Mouse (Mus musculus) forebrain, postnatal 0 days (tissue): ENCODE measurements around the gene Olfr485. TPM values are rescaled to one million over a fixed set of nuclear protein-coding genes. Genes with fewer than 3 reads are reported as not detected.

ENCODE experiments used
- ATAC-seq: fragments of 200-750 bp; cut with Nextera tagmentation; 2 replicates; pipeline ENCODE4 v1.8.0; 2017; ENCODE audit warnings: mild to moderate bottlenecking, moderate library complexity
- DNase-seq: peaks from one replicate; pipeline ENCODE4 v3.0.0-alpha.2; 2015
- H3K27ac ChIP-seq: fragments of 300-500 bp; sonication (generic); 2 replicates; pipeline ENCODE4 v1.5.1; 2014; ENCODE audit warnings: low read depth, mild to moderate bottlenecking, antibody characterized with exemption, low read length, moderate library complexity, mixed read lengths
- H3K27me3 ChIP-seq: fragments of 300-500 bp; sonication (generic); 2 replicates; pipeline ENCODE4 v1.6.1; 2014; ENCODE audit warnings: mild to moderate bottlenecking, low read length, mixed read lengths; ENCODE audit not compliant: insufficient read depth
- H3K36me3 ChIP-seq: fragments of 300-500 bp; sonication (generic); 2 replicates; pipeline ENCODE4 v1.6.1; 2014; ENCODE audit warnings: mild to moderate bottlenecking, moderate library complexity; ENCODE audit not compliant: insufficient read depth
- H3K4me1 ChIP-seq: fragments of 300-500 bp; sonication (generic); 2 replicates; pipeline ENCODE4 v1.6.1; 2014; ENCODE audit warnings: antibody characterized with exemption; ENCODE audit not compliant: insufficient read depth
- H3K4me2 ChIP-seq: fragments of 300-500 bp; sonication (generic); 2 replicates; pipeline ENCODE4 v1.6.1; 2014; ENCODE audit warnings: low read depth, mild to moderate bottlenecking, moderate library complexity
- H3K4me3 ChIP-seq: fragments of 300-500 bp; sonication (generic); 2 replicates; pipeline ENCODE4 v1.5.1; 2014; ENCODE audit warnings: low read depth, low read length, mixed read lengths
- H3K9ac ChIP-seq: fragments of 300-500 bp; sonication (generic); 2 replicates; pipeline ENCODE4 v1.6.1; 2014; ENCODE audit warnings: mild to moderate bottlenecking
- H3K9me3 ChIP-seq: fragments of 300-500 bp; sonication (generic); 2 replicates; pipeline ENCODE4 v1.6.1; 2016; ENCODE audit warnings: low read length
- CTCF ChIP-seq: sonication (generic); IDR thresholded peaks from 2 replicates; pipeline ENCODE4 v1.5.1; 2016; ENCODE audit warnings: antibody characterized with exemption, control low read depth, low read depth
- WGBS: fragments of 180-500 bp; shearing (Covaris S2); extraction: QIAGEN DNeasy Blood & Tissue Kit; methylation state at CpG from one replicate; pipeline ENCODE4 v1.1.7; 2014; 5-methylcytosine and 5-hydroxymethylcytosine counted together
- polyA plus RNA-seq: library from polyadenylated mRNA; unstranded; fragments of >200 nt; fragmentation: Nextera tagmentation; extraction: Ambion mirVana; gene quantifications from 2 replicates; pipeline ENCODE4 v1.2.1, GENCODE M21; 2015
- total RNA-seq: library from RNA; depleted of rRNA; stranded (reverse); fragments of >200 nt; gene quantifications from 2 replicates; pipeline ENCODE4 v1.2.3, GENCODE M21; 2014; rRNA removed

The Olfr485 gene
- total and polyA plus RNA-seq, 2 experiments from 2014 or later, result not detected

- no peak for ATAC-seq
- no peaks in the 10 kb centered on the region for H3K36me3 ChIP-seq
- H3K9ac ChIP-seq, result no peak within 1 kb of the TSS
- no peak within 1 kb of the TSS for H3K4me2 ChIP-seq
- no peak for DNase-seq
- no peak for TF ChIP-seq CTCF
- no peaks in the 10 kb centered on the region for H3K9me3 ChIP-seq
- no peaks in the 10 kb centered on the region for H3K27me3 ChIP-seq
- H3K27ac ChIP-seq, result no peak within 1 kb of the TSS
- H3K4me1 ChIP-seq, result no peaks in the 10 kb centered on the region
- H3K4me3 ChIP-seq, result no peak within 1 kb of the TSS
Observed at GRCm38 (mm10) chr7:108127349-108127748, 32.3 kb downstream of the Olfr485 start, which contains the start of gene Olfr484. Gene Olfr484 (minus strand): TSS chr7:108127449.

- no peak for DNase-seq
- Histone ChIP-seq H3K36me3 (no peaks in the 10 kb centered on the region), H3K4me3 (no peak overlapping the region), H3K27me3 (no peaks in the 10 kb centered on the region), H3K9ac (no peak overlapping the region), H3K27ac (no peak overlapping the region), H3K4me2 (no peak overlapping the region), H3K4me1 (no peaks in the 10 kb centered on the region), H3K9me3 (no peaks in the 10 kb centered on the region)
- ATAC-seq, result no peak
- no peak for TF ChIP-seq CTCF
- WGBS, result 69% methylated on average over 1 of the region's 1 CpGs
Observed at GRCm38 (mm10) chr7:108121416-108121815, 38.3 kb downstream of the Olfr485 start.

DNA sequence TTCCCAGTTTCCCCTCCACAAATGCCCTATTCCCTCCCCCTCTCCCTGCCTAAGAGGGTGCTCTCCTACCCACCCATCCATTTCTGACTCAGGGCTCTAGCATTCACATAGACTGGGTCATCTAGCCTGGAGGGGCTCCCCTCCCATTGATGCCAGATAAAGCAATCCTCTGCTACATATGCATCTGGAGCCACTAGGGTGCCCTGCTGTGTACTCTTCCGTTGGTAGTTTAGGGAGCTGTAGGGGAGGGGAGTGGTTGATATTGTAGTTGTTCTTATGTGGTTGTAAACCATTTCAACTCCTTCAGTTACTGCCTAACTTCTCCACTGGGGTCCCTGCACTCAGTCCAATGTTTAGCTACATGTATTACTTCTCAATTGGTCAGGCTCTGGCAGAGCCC lies 39.0 kb downstream of the Olfr485 start:
- no peaks in the 10 kb centered on the region for H3K9me3 ChIP-seq
- ATAC-seq, result no peak
- no peak overlapping the region for H3K4me3 ChIP-seq
- no peaks in the 10 kb centered on the region for H3K36me3 ChIP-seq
- no peak for TF ChIP-seq CTCF
- no peak for DNase-seq
- H3K27me3 ChIP-seq, result no peaks in the 10 kb centered on the region
- H3K4me2 ChIP-seq, result no peak overlapping the region
- 26% methylated on average over 1 of the region's 1 CpGs for WGBS
- H3K9ac ChIP-seq, result no peak overlapping the region
- H3K4me1 ChIP-seq, result no peaks in the 10 kb centered on the region
- H3K27ac ChIP-seq, result no peak overlapping the region

Other genes with a start within 250 kb of the Olfr485 start
- gene Olfr473, start 229.4 kb downstream of the Olfr485 start, total RNA-seq, result not detected in 2 replicates
- not detected in 2 replicates for gene Olfr473, start 229.4 kb downstream of the Olfr485 start, polyA plus RNA-seq
- not detected in 2 replicates for gene Olfr474, start 205.2 kb downstream of the Olfr485 start, total RNA-seq
- not detected in 2 replicates for gene Olfr474, start 205.2 kb downstream of the Olfr485 start, polyA plus RNA-seq
- not detected in 2 replicates for gene Olfr476, start 195.1 kb downstream of the Olfr485 start, total RNA-seq
- gene Olfr476, start 195.1 kb downstream of the Olfr485 start, polyA plus RNA-seq, result not detected in 2 replicates
- gene Olfr477, start 173.2 kb downstream of the Olfr485 start, total RNA-seq, result not detected in 2 replicates
- not detected in 2 replicates for gene Olfr477, start 173.2 kb downstream of the Olfr485 start, polyA plus RNA-seq
- gene Olfr478, start 125.9 kb downstream of the Olfr485 start, total RNA-seq, result not detected in 2 replicates
- gene Olfr478, start 125.9 kb downstream of the Olfr485 start, polyA plus RNA-seq, result not detected in 2 replicates
- not detected in 2 replicates for gene Olfr479, start 109.2 kb downstream of the Olfr485 start, total RNA-seq
- gene Olfr479, start 109.2 kb downstream of the Olfr485 start, polyA plus RNA-seq, result not detected in 2 replicates
- not detected in 2 replicates for gene Olfr480, start 92.5 kb downstream of the Olfr485 start, total RNA-seq
- not detected in 2 replicates for gene Olfr480, start 92.5 kb downstream of the Olfr485 start, polyA plus RNA-seq
- gene Olfr481, start 80.0 kb downstream of the Olfr485 start, total RNA-seq, result not detected in 2 replicates
- gene Olfr481, start 80.0 kb downstream of the Olfr485 start, polyA plus RNA-seq, result not detected in 2 replicates
- gene Olfr482, start 62.3 kb downstream of the Olfr485 start, total RNA-seq, result not detected in 2 replicates
- 0.08 TPM in 1 of 2 replicates, not detected in the other for gene Olfr482, start 62.3 kb downstream of the Olfr485 start, polyA plus RNA-seq
- not detected in 2 replicates for gene Olfr483, start 59.0 kb downstream of the Olfr485 start, total RNA-seq
- not detected in 2 replicates for gene Olfr483, start 59.0 kb downstream of the Olfr485 start, polyA plus RNA-seq
- not detected in 2 replicates for gene Olfr484, start 32.4 kb downstream of the Olfr485 start, total RNA-seq
- not detected in 2 replicates for gene Olfr484, start 32.4 kb downstream of the Olfr485 start, polyA plus RNA-seq
- not detected in 2 replicates for gene Olfr486, start 12.9 kb upstream of the Olfr485 start, total RNA-seq
- gene Olfr486, start 12.9 kb upstream of the Olfr485 start, polyA plus RNA-seq, result not detected in 2 replicates
- gene Olfr487, start 54.8 kb upstream of the Olfr485 start, total RNA-seq, result not detected in 2 replicates
- gene Olfr487, start 54.8 kb upstream of the Olfr485 start, polyA plus RNA-seq, result not detected in 2 replicates
- gene Olfr488, start 98.5 kb upstream of the Olfr485 start, total RNA-seq, result not detected in 2 replicates
- not detected in 2 replicates for gene Olfr488, start 98.5 kb upstream of the Olfr485 start, polyA plus RNA-seq
- gene Olfr490, start 129.1 kb upstream of the Olfr485 start, total RNA-seq, result not detected in 2 replicates
- not detected in 2 replicates for gene Olfr490, start 129.1 kb upstream of the Olfr485 start, polyA plus RNA-seq
- gene Olfr491, start 153.6 kb upstream of the Olfr485 start, total RNA-seq, result not detected in 2 replicates
- gene Olfr491, start 153.6 kb upstream of the Olfr485 start, polyA plus RNA-seq, result not detected in 2 replicates
- not detected in 2 replicates for gene Olfr492, start 163.8 kb upstream of the Olfr485 start, total RNA-seq
- gene Olfr492, start 163.8 kb upstream of the Olfr485 start, polyA plus RNA-seq, result not detected in 2 replicates
- not detected in 2 replicates for gene Olfr493, start 187.1 kb upstream of the Olfr485 start, total RNA-seq
- not detected in 2 replicates for gene Olfr493, start 187.1 kb upstream of the Olfr485 start, polyA plus RNA-seq
- not detected in 2 replicates for gene Olfr494, start 205.5 kb upstream of the Olfr485 start, total RNA-seq
- gene Olfr494, start 205.5 kb upstream of the Olfr485 start, polyA plus RNA-seq, result not detected in 2 replicates
- not detected in 2 replicates for gene Olfr495, start 233.3 kb upstream of the Olfr485 start, total RNA-seq
- not detected in 2 replicates for gene Olfr495, start 233.3 kb upstream of the Olfr485 start, polyA plus RNA-seq